Mouse (Mus musculus) urinary bladder, postnatal 14 days (tissue): ENCODE measurements at regions not wholly inside any gene's neighbourhood (a gene's known extent, or its start where the extent isn't known, plus 50 kb on each side); places are given as distances from the start of the nearest gene placed in this dataset.
A peak's percentile ranks its signal among the peaks of the same experiment; 100 is the strongest.

Experiments
- DNase-seq: peaks from one replicate; pipeline ENCODE4 v3.0.0; 2021; ENCODE audit warnings: low spot score

GRCm38 (mm10) chr5:47336511-47336910 is 646.4 kb upstream of the Slit2 start:
- no peak for DNase-seq

DNA sequence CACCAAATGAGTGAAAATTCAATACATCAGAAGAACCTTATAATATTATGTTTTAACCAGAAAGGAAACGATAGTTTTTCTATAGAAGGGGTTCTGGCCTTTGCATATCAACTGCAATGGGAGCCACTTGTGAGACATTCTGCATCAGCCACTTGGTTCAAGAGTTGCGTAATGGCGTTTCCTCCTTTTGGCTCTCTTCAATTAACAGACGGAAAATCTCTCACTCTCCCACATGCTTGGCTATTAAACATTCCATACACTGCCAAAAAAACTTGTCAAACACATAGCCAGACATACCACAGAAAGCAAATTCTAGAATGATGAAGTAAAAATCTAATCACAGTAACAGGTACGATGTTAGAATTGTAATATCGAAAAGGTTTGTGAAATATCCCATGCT is 643.1 kb upstream of the Slit2 start:
- DNase-seq = peak; percentile 6

- no peak for DNase-seq
These were observed 612.8 kb upstream of the Slit2 start for GRCm38 (mm10) chr5:47370184-47370583.

DNA sequence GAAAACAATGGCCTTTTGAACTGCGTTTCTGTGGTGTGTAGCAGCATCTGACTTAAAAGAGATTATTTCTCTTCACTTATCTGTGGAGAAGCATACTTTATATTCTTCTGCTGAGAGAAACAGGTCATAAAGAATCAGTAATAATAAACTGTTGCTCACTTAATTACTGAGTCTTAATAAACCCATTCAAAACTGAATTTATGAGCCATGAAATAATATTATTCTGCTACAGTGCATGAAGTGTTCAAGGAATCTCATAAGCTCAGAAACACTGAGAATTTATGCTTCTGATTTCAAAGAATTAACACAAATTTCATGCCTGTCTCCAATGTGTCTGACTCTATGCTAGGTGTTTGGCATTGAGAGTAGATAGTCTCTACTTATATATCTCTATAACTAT is 597.0 kb upstream of the Slit2 start:
- DNase-seq = no peak

DNA sequence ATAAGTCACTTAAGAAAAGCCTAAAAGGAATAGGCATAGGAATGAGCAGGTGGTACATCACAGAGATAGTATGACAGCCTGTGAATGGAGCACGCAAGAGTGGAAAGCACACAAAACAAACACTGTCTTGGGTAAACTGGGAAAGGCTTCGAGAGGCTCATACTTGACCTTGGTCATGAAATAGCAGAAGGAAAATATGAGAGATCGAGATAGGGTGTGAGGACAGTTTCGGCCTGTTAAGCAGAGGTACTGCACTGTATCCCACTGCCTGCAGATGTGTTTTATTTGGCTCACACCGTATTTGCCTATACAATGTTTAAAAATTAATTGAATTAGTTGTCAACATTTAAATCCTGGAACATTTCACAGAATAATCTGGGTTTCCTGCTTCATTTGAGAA is 596.2 kb upstream of the Slit2 start:
- no peak for DNase-seq

DNA sequence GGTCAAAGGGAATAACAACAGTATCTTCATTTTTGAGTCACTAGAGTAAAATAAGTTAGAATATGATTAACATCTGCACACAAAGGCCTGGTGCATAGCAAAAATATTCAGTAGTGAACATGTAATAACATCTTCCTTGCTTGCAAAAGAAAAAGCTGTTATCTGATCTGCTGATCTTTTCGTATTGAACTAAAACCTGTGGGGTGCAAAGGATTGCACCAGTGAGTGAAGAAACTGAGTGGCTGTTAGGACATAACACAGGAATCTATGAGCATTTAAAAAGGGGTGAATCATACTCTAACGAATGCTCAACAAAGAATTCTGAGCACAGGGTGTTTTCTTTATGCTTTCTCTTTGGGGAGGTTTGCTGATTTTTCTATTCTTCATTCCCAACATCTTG is 592.2 kb upstream of the Slit2 start:
- DNase-seq = no peak

DNA sequence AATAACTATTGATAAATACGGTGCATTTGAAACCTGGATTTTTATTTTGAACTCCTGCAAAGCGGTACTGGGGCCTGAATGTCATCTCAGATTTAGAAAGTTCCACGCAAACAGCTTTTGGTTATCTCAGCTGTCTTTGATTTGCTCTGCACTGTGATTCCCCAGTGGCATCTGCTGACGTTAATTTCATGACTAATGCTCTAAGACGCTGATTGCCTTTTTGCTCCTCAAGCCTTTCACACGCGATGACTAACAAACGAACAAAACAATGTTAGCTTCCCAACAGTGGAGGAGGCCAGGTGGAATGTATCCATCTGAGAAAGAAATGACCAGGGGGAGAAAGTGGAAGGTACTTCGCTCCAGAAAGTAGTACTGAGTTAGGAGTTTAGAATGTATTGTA is 586.1 kb upstream of the Slit2 start:
- DNase-seq = peak; percentile 2

DNA sequence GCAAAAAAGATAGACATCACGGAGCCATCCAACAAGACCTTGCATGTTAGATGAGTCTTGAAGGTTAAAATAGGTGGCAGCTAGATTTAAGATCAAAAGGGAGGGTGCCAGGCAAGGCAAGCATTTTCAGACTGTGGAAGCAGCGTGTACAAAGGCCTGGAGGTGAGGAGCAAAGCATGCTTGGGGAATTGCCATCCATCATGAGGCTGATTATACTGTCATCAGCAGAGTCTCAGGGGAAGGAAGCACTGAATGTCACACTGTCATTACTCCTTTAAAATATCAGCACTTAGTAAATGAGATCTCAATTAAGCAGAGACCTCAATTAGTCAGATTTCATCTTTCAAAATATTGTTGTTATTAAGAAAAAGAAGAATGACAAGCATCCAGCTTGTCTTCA is 561.0 kb upstream of the Slit2 start:
- no peak for DNase-seq

DNA sequence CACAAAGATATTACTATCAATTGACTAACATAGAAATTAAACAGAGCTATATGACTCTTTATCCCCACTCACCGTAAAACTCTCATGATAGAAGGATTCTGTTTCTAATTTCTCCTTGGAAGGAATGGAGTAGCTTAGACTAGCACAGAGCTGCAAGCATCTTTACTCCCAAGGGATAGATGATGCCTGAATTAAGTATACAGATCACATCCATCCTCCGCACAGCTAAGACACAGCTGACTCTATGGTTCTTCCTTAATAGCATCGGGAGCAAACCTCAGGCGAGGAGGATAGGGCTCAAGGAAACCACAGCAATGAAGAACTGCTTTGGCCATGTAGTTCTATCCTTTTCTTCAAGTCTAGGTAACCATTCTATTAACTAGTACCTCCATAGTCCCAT is 556.9 kb upstream of the Slit2 start:
- DNase-seq = no peak

- DNase-seq = no peak
These were observed 556.5 kb upstream of the Slit2 start for GRCm38 (mm10) chr5:47426467-47426866.

DNA sequence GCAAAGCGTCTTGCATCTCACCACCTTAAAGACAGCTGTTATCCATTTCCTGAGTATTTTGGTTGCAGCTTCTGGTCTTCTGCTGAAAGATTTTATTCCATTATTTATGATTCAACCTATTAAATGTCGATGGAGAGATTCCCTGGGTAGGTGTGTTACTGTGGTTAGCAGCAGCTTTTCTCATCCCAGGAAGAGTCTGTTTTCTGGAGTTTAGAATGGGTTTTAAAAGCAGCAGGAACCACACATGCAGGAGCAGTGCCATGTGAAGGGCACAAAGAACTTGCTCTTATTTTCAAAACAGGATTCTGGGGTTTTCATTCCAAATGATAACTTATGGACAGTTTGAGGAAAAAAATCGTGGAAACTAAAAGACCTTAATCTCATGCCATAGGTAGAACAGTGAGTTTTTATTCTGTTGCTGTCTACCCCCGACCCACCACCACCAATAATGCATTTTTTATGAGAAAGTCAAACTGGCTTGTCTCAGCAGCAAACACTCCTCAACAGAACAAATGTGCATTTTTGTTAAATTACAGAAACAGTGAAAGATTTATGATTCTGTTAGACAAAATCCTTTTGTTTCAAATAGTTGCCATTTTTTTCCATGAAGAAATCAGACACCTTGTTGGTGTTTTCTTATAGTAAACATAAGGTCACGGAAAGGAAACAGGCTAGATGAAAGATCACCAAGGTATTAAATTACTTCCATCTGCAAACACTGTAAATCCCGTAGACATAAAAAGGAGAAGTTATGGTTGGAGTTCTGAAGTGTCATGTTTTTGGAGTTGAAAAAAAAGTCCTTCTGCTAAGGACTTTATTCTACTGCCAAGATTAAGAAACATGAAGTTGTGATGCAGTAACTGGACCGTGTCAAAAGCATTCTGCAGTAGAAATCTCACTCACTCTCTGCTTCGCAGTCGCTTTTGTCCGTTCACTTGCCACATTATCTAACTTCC is 553.4 kb upstream of the Slit2 start:
- no peak for DNase-seq

GRCm38 (mm10) chr5:47431599-47432328 is 551.2 kb upstream of the Slit2 start:
- no peak for DNase-seq

GRCm38 (mm10) chr5:47436455-47436854 is 546.5 kb upstream of the Slit2 start:
- DNase-seq = no peak

DNA sequence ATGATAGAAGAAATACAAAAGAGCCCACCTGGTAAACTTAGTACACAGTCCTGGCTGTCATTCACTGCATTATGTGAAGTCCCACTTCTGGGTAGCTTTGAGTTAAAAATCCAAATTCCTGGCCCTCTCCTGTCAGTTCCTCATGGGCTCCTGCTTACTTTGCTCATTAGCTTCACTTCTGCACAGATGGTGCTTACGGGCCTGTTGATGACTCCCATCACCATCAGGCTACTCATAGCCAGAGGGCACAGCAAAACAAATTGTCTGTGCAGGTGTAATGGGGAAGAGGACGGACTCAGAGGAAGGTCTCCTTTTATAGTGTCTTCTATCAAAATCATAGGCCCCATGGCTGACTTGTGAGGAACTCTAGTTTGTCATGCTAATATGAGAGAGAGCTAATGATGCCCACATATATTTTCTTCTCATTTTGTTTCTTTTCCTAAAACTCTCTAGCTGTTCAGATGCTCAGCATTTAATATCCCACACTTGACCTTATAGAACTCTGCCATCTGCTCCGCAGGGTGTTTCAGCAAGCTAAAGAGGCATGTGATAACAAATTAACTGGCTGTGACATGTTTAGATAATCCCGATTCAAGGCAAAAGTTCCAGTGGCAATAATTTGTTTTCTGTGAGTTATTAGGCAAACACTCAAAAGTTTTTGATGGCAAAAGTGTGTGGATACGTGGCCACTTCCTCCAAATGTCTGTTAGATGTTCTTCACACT is 536.5 kb upstream of the Slit2 start:
- no peak for DNase-seq

- DNase-seq = no peak
These were observed 518.1 kb upstream of the Slit2 start for GRCm38 (mm10) chr5:47464848-47465247.

GRCm38 (mm10) chr5:47469394-47469793 is 513.5 kb upstream of the Slit2 start:
- DNase-seq = no peak

DNA sequence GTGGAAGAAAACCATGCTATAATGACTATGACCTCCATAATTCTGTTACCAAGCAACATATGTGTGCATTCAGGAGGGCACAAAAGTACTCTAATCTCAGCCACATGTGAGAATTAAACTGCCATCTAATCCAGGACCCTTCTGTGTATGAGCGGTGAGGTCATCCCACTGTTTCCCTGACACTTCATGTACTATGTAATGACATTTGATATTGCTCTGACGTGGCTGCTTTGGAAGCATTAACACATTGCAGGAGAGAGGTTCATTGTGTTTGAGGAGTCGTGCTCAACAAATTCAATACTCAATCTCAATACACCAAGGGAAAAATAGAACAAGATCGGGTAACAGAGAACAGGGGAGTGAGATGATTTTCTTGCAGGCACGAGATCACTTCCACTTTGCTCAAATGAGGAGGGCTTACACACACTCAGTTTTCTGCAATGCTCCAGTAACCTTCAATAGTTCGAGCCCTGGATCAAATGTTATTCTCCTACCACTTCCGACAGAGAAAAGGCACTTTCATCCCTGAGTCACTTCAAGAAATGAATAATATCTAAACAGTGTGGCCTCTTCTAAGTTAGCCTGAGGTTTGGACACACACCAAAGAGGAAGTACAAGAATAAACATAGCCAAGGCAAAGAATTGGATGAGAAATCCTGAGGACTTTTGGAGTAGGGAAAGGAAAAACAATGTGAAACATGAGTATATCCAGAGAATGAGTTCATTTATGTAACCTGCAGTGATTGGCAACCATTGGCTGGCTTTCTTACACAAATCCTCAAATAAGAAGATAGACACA is 510.7 kb upstream of the Slit2 start:
- no peak for DNase-seq

GRCm38 (mm10) chr5:47479908-47480307 is 503.0 kb upstream of the Slit2 start:
- DNase-seq = no peak

DNA sequence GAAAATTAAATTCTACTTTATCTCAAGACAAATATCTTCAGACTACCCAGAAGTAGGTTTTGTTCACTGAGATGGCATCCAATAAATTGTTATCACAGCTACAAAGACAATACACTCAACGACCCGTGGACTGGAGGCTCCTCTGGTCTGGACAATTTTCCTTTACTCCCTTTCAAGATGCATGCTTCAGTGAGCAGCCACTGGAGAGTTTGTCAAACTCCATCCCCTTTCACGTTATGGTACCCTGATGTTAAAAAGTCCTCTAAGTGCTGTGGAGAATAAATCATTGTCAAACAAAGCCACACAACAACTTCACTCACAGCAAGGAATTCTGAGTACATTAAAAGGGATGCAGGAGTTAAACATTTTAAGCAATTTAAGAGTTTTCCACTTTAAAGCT is 486.7 kb upstream of the Slit2 start:
- DNase-seq = no peak

- DNase-seq = no peak
These were observed 480.0 kb upstream of the Slit2 start for GRCm38 (mm10) chr5:47502764-47503416.

GRCm38 (mm10) chr5:47508689-47509301 is 474.1 kb upstream of the Slit2 start:
- no peak for DNase-seq
